In genomic region chr11:42606225-42606624, GRCm38 (mm10) we compare ENCODE assay signal across 10 mouse cellular contexts.
DNase-seq lines count a peak whose midpoint lies in the region; ATAC-seq and TF ChIP-seq lines count a peak whose summit lies in the region.
"Had no signal": no experiment of that assay in that cellular context is flagged by ENCODE, and none has a peak within 500 bp of the region (broad histone marks: within the 10 kb centered on the region; RNA-seq: fewer than 3 reads in every experiment).

No protein-coding gene starts in this region.

- no peaks in the 10 kb centered on the region for H3K9me3 ChIP-seq in embryonic facial prominence, embryonic 14.5 days (ENCODE audit: control insufficient read depth, low read length)
- no peaks in the 10 kb centered on the region for H3K9me3 ChIP-seq in embryonic facial prominence, embryonic 10.5 days
- H3K9me3 ChIP-seq in intestine, postnatal 0 days (ENCODE audit: control insufficient read depth) = no peaks in the 10 kb centered on the region
- H3K9me3 ChIP-seq: embryonic facial prominence, embryonic 15.5 days had no signal

- no peak overlapping the region for H3K27ac ChIP-seq in embryonic facial prominence, embryonic 14.5 days (replicated peaks; ENCODE audit: low read depth, low read length)
- no peak overlapping the region for H3K27ac ChIP-seq in embryonic facial prominence, embryonic 10.5 days (replicated peaks)
- no peak overlapping the region for H3K27ac ChIP-seq in intestine, postnatal 0 days (ENCODE audit: low read depth, low read length)
- H3K27ac ChIP-seq: embryonic facial prominence, embryonic 15.5 days had no signal

- H3K4me3 ChIP-seq in embryonic facial prominence, embryonic 14.5 days (ENCODE audit: low read depth, low read length) = no peak overlapping the region
- H3K4me3 ChIP-seq in embryonic facial prominence, embryonic 10.5 days = no peak overlapping the region
- no peak overlapping the region for H3K4me3 ChIP-seq in intestine, postnatal 0 days (ENCODE audit: low read depth, low read length)
- H3K4me3 ChIP-seq: embryonic facial prominence, embryonic 15.5 days had no signal

- no peak overlapping the region for H3K9ac ChIP-seq in embryonic facial prominence, embryonic 14.5 days (ENCODE audit: low read depth, low read length)
- no peak overlapping the region for H3K9ac ChIP-seq in intestine, postnatal 0 days (ENCODE audit: low read depth, low read length)
- H3K9ac ChIP-seq: embryonic facial prominence, embryonic 15.5 days had no signal

- H3K4me2 ChIP-seq in embryonic facial prominence, embryonic 14.5 days (ENCODE audit: low read depth, low read length) = no peak overlapping the region
- no peak overlapping the region for H3K4me2 ChIP-seq in intestine, postnatal 0 days (replicated peaks; ENCODE audit: low read depth)
- H3K4me2 ChIP-seq: embryonic facial prominence, embryonic 15.5 days had no signal

- ATAC-seq in embryonic facial prominence, embryonic 14.5 days (ENCODE audit: low read depth) = no peak
- no peak for ATAC-seq in intestine, postnatal 0 days
- ATAC-seq: activated CD4-positive, CD25-positive, alpha-beta regulatory T cell, adult 4 months had no signal

- 70% methylated on average over 1 of the region's 1 CpGs for WGBS in embryonic facial prominence, embryonic 14.5 days
- WGBS in embryonic facial prominence, embryonic 10.5 days = 81% methylated on average over 1 of the region's 1 CpGs
- 63% methylated on average over 1 of the region's 1 CpGs for WGBS in intestine, postnatal 0 days

- DNase-seq in embryonic facial prominence, embryonic 14.5 days (ENCODE audit: low spot score) = peak; percentile 30
- no peak for DNase-seq in embryonic facial prominence, embryonic 10.5 days (ENCODE audit: low spot score)
- DNase-seq in ovary, postnatal 36 days (ENCODE audit: low spot score) = peak; percentile 5
- no peak for DNase-seq in ovary, postnatal 14 days (ENCODE audit: low spot score)
- peak; percentile 13 for DNase-seq in gastrocnemius, postnatal 10 days
- peak; percentile 31 for DNase-seq in lung, postnatal 25 days (ENCODE audit: low spot score)
- DNase-seq in spleen, postnatal 10 days (ENCODE audit: low spot score in 2 of 2) = no peak

- TF ChIP-seq CTCF in intestine, postnatal 0 days (IDR thresholded peaks at IDR 0.05; ENCODE audit: low read depth) = no peak

- no peaks in the 10 kb centered on the region for H3K36me3 ChIP-seq in embryonic facial prominence, embryonic 14.5 days (ENCODE audit: control insufficient read depth, insufficient read depth, low read length)
- no peaks in the 10 kb centered on the region for H3K36me3 ChIP-seq in embryonic facial prominence, embryonic 10.5 days (replicated peaks)
- H3K36me3 ChIP-seq in intestine, postnatal 0 days (ENCODE audit: control insufficient read depth, insufficient read depth) = no peaks in the 10 kb centered on the region
- H3K36me3 ChIP-seq: embryonic facial prominence, embryonic 15.5 days had no signal

- no peaks in the 10 kb centered on the region for H3K27me3 ChIP-seq in embryonic facial prominence, embryonic 14.5 days (replicated peaks; ENCODE audit: control insufficient read depth, insufficient read depth, low read length)
- H3K27me3 ChIP-seq in embryonic facial prominence, embryonic 10.5 days (replicated peaks; ENCODE audit: low read depth, poor library complexity, severe bottlenecking) = no peaks in the 10 kb centered on the region
- no peaks in the 10 kb centered on the region for H3K27me3 ChIP-seq in intestine, postnatal 0 days (replicated peaks; ENCODE audit: control insufficient read depth, insufficient read depth, low read length)
- H3K27me3 ChIP-seq: embryonic facial prominence, embryonic 15.5 days had no signal

- H3K4me1 ChIP-seq in embryonic facial prominence, embryonic 14.5 days (ENCODE audit: control insufficient read depth, insufficient read depth, low read length) = no peaks in the 10 kb centered on the region
- no peaks in the 10 kb centered on the region for H3K4me1 ChIP-seq in embryonic facial prominence, embryonic 10.5 days
- H3K4me1 ChIP-seq in intestine, postnatal 0 days (replicated peaks; ENCODE audit: control insufficient read depth, insufficient read depth, low read length) = no peaks in the 10 kb centered on the region
- H3K4me1 ChIP-seq: embryonic facial prominence, embryonic 15.5 days had no signal

Comparison
In these comparisons a context has a peak if more than half of its experiments do, and no peak if none do; other contexts are left out.
1. DNase-seq: peak in embryonic facial prominence, embryonic 14.5 days (single experiment), ovary, postnatal 36 days (single experiment), gastrocnemius, postnatal 10 days (single experiment) and lung, postnatal 25 days (single experiment); none in embryonic facial prominence, embryonic 10.5 days (single experiment), ovary, postnatal 14 days (single experiment) and spleen, postnatal 10 days (0 of 2).